ENCODE assay signal across 8 mouse cellular contexts in genomic region chr14:17659031-17659430, GRCm38 (mm10). TPM values are rescaled to one million over a fixed set of nuclear protein-coding genes. Genes with fewer than 3 reads are reported as not detected.
DNase-seq lines count a peak whose midpoint lies in the region; ATAC-seq and TF ChIP-seq lines count a peak whose summit lies in the region.

No protein-coding gene starts in this region.

- H3K9ac ChIP-seq in forebrain, embryonic 11.5 days (ENCODE audit: low read length), result no peak overlapping the region
- H3K9ac ChIP-seq in heart, embryonic 15.5 days, result peak overlapping the region; percentile 65; the same call in 1 of the 2 replicates
- H3K9ac ChIP-seq in liver, embryonic 11.5 days (ENCODE audit: low read depth, low read length), result no peak overlapping the region
- H3K9ac ChIP-seq in stomach, embryonic 16.5 days (ENCODE audit: low read length), result peak overlapping the region; percentile 58; the same call in 1 of the 2 replicates

- no peaks in the 10 kb centered on the region for H3K9me3 ChIP-seq in forebrain, embryonic 11.5 days (ENCODE audit: control insufficient read depth, low read length)
- no peaks in the 10 kb centered on the region for H3K9me3 ChIP-seq in heart, embryonic 15.5 days (replicated peaks)
- H3K9me3 ChIP-seq in liver, embryonic 11.5 days (ENCODE audit: control insufficient read depth, low read length), result no peaks in the 10 kb centered on the region
- H3K9me3 ChIP-seq in stomach, embryonic 16.5 days (replicated peaks; ENCODE audit: control insufficient read depth, low read length), result no peaks in the 10 kb centered on the region

- H3K4me2 ChIP-seq in forebrain, embryonic 11.5 days (ENCODE audit: low read depth, low read length, severe bottlenecking), result peak overlapping the region; percentile 82
- H3K4me2 ChIP-seq in heart, embryonic 15.5 days, result peak overlapping the region; percentile 100
- H3K4me2 ChIP-seq in liver, embryonic 11.5 days, result peak overlapping the region; percentile 88
- H3K4me2 ChIP-seq in myocyte (ENCODE audit: low read depth), result peak overlapping the region; percentile 42
- H3K4me2 ChIP-seq in stomach, embryonic 16.5 days (ENCODE audit: low read depth, low read length), result peak overlapping the region; percentile 100

- peak overlapping the region; percentile 86 for H3K4me3 ChIP-seq in brown adipose tissue, adult 24 weeks (ENCODE audit: insufficient read depth, low read depth, low read length)
- H3K4me3 ChIP-seq in forebrain, embryonic 11.5 days (ENCODE audit: low read depth, low read length), result peak overlapping the region; percentile 53; the same call in 1 of the 2 replicates
- H3K4me3 ChIP-seq in heart, embryonic 15.5 days, result peak overlapping the region; percentile 80
- peak overlapping the region; percentile 28; the same call in 1 of the 2 replicates for H3K4me3 ChIP-seq in liver, embryonic 11.5 days (ENCODE audit: low read depth, low read length)
- no peak overlapping the region for H3K4me3 ChIP-seq in myocyte
- peak overlapping the region; percentile 74 for H3K4me3 ChIP-seq in stomach, embryonic 16.5 days (replicated peaks; ENCODE audit: low read length)

- peaks cover 18% of the 10 kb centered on the region for H3K27me3 ChIP-seq in forebrain, embryonic 11.5 days (ENCODE audit: control insufficient read depth, insufficient read depth, low read length)
- H3K27me3 ChIP-seq in heart, embryonic 15.5 days, result peaks cover 18% of the 10 kb centered on the region
- peaks cover 35% of the 10 kb centered on the region for H3K27me3 ChIP-seq in liver, embryonic 11.5 days (replicated peaks; ENCODE audit: control insufficient read depth, insufficient read depth, low read length)
- H3K27me3 ChIP-seq in myocyte (ENCODE audit: control insufficient read depth, insufficient read depth, insufficient read length), result peaks cover 20% of the 10 kb centered on the region
- H3K27me3 ChIP-seq in stomach, embryonic 16.5 days (ENCODE audit: control insufficient read depth, insufficient read depth, low read length), result peaks cover 2% of the 10 kb centered on the region; the same call in 1 of the 2 replicates

- H3K79me2 ChIP-seq in myocyte (ENCODE audit: control insufficient read depth, insufficient read depth), result no peaks in the 10 kb centered on the region

- H3K4me1 ChIP-seq in brown adipose tissue, adult 24 weeks (ENCODE audit: control insufficient read depth, insufficient read depth, insufficient read length, low read length), result no peaks in the 10 kb centered on the region
- H3K4me1 ChIP-seq in forebrain, embryonic 11.5 days (replicated peaks; ENCODE audit: control insufficient read depth, insufficient read depth, low read length), result peaks cover 4% of the 10 kb centered on the region; the same call in 1 of the 2 replicates
- H3K4me1 ChIP-seq in heart, embryonic 15.5 days (replicated peaks), result peaks cover 18% of the 10 kb centered on the region
- no peaks in the 10 kb centered on the region for H3K4me1 ChIP-seq in liver, embryonic 11.5 days (replicated peaks; ENCODE audit: control insufficient read depth, insufficient read depth, low read length)
- no peaks in the 10 kb centered on the region for H3K4me1 ChIP-seq in stomach, embryonic 16.5 days (ENCODE audit: control insufficient read depth, insufficient read depth, low read length)

- H3K27ac ChIP-seq in brown adipose tissue, adult 24 weeks (replicated peaks; ENCODE audit: low read depth, low read length), result peak overlapping the region; percentile 73; the same call in 1 of the 2 replicates
- no peak overlapping the region for H3K27ac ChIP-seq in forebrain, embryonic 11.5 days (ENCODE audit: low read depth, low read length)
- no peak overlapping the region; the same call in 1 of the 2 replicates for H3K27ac ChIP-seq in heart, embryonic 15.5 days
- H3K27ac ChIP-seq in liver, embryonic 11.5 days (ENCODE audit: low read depth, low read length), result no peak overlapping the region
- H3K27ac ChIP-seq in stomach, embryonic 16.5 days (ENCODE audit: low read length), result no peak overlapping the region

- H3ac ChIP-seq in myocyte (ENCODE audit: control insufficient read depth, insufficient read length), result no peak overlapping the region

- no peaks in the 10 kb centered on the region for H3K36me3 ChIP-seq in forebrain, embryonic 11.5 days (ENCODE audit: control insufficient read depth, insufficient read depth, low read length)
- no peaks in the 10 kb centered on the region for H3K36me3 ChIP-seq in heart, embryonic 15.5 days
- no peaks in the 10 kb centered on the region for H3K36me3 ChIP-seq in liver, embryonic 11.5 days (ENCODE audit: control insufficient read depth, insufficient read depth, low read length)
- H3K36me3 ChIP-seq in myocyte (ENCODE audit: control insufficient read depth, insufficient read depth), result no peaks in the 10 kb centered on the region
- H3K36me3 ChIP-seq in stomach, embryonic 16.5 days (ENCODE audit: control insufficient read depth, insufficient read depth, low read length), result no peaks in the 10 kb centered on the region

- 1% methylated on average over 9 of the region's 10 CpGs for WGBS in forebrain, embryonic 11.5 days
- WGBS in heart, embryonic 15.5 days, result under 1% methylated on average over 9 of the region's 10 CpGs
- WGBS in liver, embryonic 11.5 days, result under 1% methylated on average over 9 of the region's 10 CpGs
- WGBS in stomach, embryonic 16.5 days, result 1% methylated on average over 9 of the region's 10 CpGs

- peak; percentile 45 for ATAC-seq in forebrain, embryonic 11.5 days (replicated peaks; ENCODE audit: low FRiP score)
- ATAC-seq in heart, embryonic 15.5 days (replicated peaks; ENCODE audit: insufficient number of reproducible peaks, insufficient read depth, low FRiP score, low read depth), result peak; percentile 70
- ATAC-seq in liver, embryonic 11.5 days (replicated peaks; ENCODE audit: low FRiP score), result no peak
- peak; percentile 48; the same call in 1 of the 2 replicates for ATAC-seq in stomach, embryonic 16.5 days (ENCODE audit: insufficient read depth, low FRiP score)

- DNase-seq in B cell, adult 2 months, result peak; percentile 50 to 59
- peak; percentile 81 for DNase-seq in forebrain, embryonic 11.5 days (ENCODE audit: low spot score)
- peak; percentile 92 for DNase-seq in kidney, postnatal 14 days
- DNase-seq in liver, embryonic 11.5 days (ENCODE audit: low spot score), result peak; percentile 43

- TF ChIP-seq POLR2A in myocyte (IDR thresholded peaks at IDR 0.05; ENCODE audit: insufficient read length, low read depth), result no peak

TF ChIP-seq in myocyte, 11 proteins besides CTCF, POLR2A, EP300 and RAD21:
- no peak for TF ChIP-seq MAX (IDR thresholded peaks at IDR 0.05; ENCODE audit: low read depth)
- no peak for TF ChIP-seq REST (IDR thresholded peaks at IDR 0.05; ENCODE audit: insufficient read depth, insufficient read length)
- TF ChIP-seq POLR2AphosphoS2 (IDR thresholded peaks at IDR 0.05; ENCODE audit: insufficient read length, low read depth), result no peak
- no peak for TF ChIP-seq TCF12 (IDR thresholded peaks at IDR 0.05; ENCODE audit: insufficient read depth, poor library complexity, severe bottlenecking)
- no peak for TF ChIP-seq TCF3 (IDR thresholded peaks at IDR 0.05; ENCODE audit: insufficient read length, low read depth)
TF ChIP-seq in myocyte: peak in this region for 0.

RNA-seq across cellular contexts. Expression of gene Thrb, which starts 1.0 kb away (rescaled TPM):
- 22.0 and 23.0 TPM in 2 replicates for polyA plus RNA-seq in brown adipose tissue, adult 24 weeks (2012; ENCODE audit: insufficient read depth, insufficient read length, missing spikeins)
- 0.32 and 0.79 TPM in 2 replicates for polyA plus RNA-seq in forebrain, embryonic 11.5 days (2014; fragmentation: Nextera tagmentation; extraction: Ambion mirVana)
- polyA plus RNA-seq in heart, embryonic 15.5 days (2015; fragmentation: Nextera tagmentation; extraction: Ambion mirVana), result 0.83 and 1.3 TPM in 2 replicates
- polyA plus RNA-seq in liver, embryonic 11.5 days (2014; fragmentation: Nextera tagmentation; extraction: Ambion mirVana), result 1.5 and 1.7 TPM in 2 replicates
- polyA plus RNA-seq in myocyte (2012; fragmentation: generic; extraction: Trizol), result 0.05 TPM
- polyA plus RNA-seq in stomach, embryonic 16.5 days (2015; fragmentation: Nextera tagmentation; extraction: Ambion mirVana), result 4.7 and 5.6 TPM in 2 replicates

Comparison
In these comparisons a context has a peak if more than half of its experiments do, and no peak if none do; other contexts are left out.
1. H3K4me2 ChIP-seq: peak in every context shown above with its lines; median percentile 100 in heart, embryonic 15.5 days; 100 in stomach, embryonic 16.5 days; 88 in liver, embryonic 11.5 days; 82 in forebrain, embryonic 11.5 days; 42 in myocyte.
2. H3K9ac ChIP-seq: peak in heart, embryonic 15.5 days (single experiment) and stomach, embryonic 16.5 days (single experiment); none in forebrain, embryonic 11.5 days (single experiment) and liver, embryonic 11.5 days (single experiment).
3. Peak in every context shown above with its lines, with median percentiles within 50 percentile points of each other: DNase-seq.